ENCODE assay signal across 26 mouse cellular contexts in the genomic region with DNA sequence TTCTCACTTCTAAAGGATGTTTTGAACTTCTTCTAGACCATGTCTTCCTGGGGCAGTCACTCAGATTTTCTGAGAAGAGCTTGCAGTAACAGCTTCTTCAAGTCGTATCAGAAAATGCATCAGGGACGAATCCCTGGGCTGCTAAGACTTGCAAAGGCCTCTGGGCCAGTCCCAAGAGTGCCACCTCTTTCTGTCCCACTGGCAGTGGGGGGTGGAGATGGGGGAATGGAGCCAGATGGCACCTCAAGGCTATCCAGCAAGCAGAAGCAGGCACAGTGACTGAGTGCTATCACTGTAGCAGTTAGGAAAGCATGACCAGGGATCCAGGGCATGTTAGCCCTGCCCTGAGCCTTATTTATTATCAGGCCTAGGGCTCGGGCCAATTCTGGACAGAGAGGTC. TPM values are rescaled to one million over a fixed set of nuclear protein-coding genes. Genes with fewer than 3 reads are reported as not detected.
DNase-seq lines count a peak whose midpoint lies in the region; ATAC-seq lines count a peak whose summit lies in the region.
"Had no signal": no experiment of that assay in that cellular context is flagged by ENCODE, and none has a peak within 500 bp of the region (broad histone marks: within the 10 kb centered on the region; RNA-seq: fewer than 3 reads in every experiment).

No protein-coding gene starts in this region.

- ATAC-seq in inflammation-experienced regulatory T-cells, adult 6 months = no peak
- ATAC-seq: forebrain, embryonic 14.5 days; intestine, embryonic 15.5 days; midbrain, embryonic 15.5 days had no signal

- DNase-seq in cerebellum, adult 8-10 months = peak; percentile 43
- DNase-seq in cerebellum, postnatal 4 days (ENCODE audit: low spot score in 2 of 2) = no peak
- DNase-seq in adrenal gland, postnatal 10 days = peak; percentile 82
- DNase-seq in adrenal gland, postnatal 25 days = peak; percentile 47
- peak; percentile 71 for DNase-seq in fat pad, adult 2 months (ENCODE audit: extremely low read depth, low read depth, low spot score)
- DNase-seq in right cerebral cortex, postnatal 4 days = no peak
- DNase-seq: embryo, embryonic 11 days; gastrocnemius, postnatal 25 days; kidney, adult 8-10 months; kidney, postnatal 10 days; lung, postnatal 36 days; thymus, postnatal 25 days had no signal

RNA-seq across cellular contexts. Expression of gene Stx4a, which starts 11.8 kb away (rescaled TPM):
- 10 to 100 TPM; 67.8 to 94.9 TPM for total RNA-seq in adrenal gland, postnatal 10 days (2021)
- total RNA-seq in adrenal gland, postnatal 25 days (2021) = 101 and 122 TPM in 2 replicates
- polyA plus RNA-seq in inflammation-experienced regulatory T-cells, adult 6 months (2017; shearing (Covaris generic)) = 10 to 100 TPM; 38.1 to 69.3 (median 57.4) TPM

RNA-seq across cellular contexts. Expression of gene Hsd3b7, which starts 11.9 kb away (rescaled TPM):
- 10 to 100 TPM; 57.1 to 73.1 TPM for total RNA-seq in adrenal gland, postnatal 10 days (2021)
- 49.1 and 66.2 TPM in 2 replicates for total RNA-seq in adrenal gland, postnatal 25 days (2021)
- polyA plus RNA-seq in inflammation-experienced regulatory T-cells, adult 6 months (2017; shearing (Covaris generic)) = 1 to 10 TPM; 3.6 to 5.5 (median 5.2) TPM

RNA-seq across cellular contexts. Expression of gene Stx1b, which starts 12.1 kb away (rescaled TPM):
- total RNA-seq in adrenal gland, postnatal 10 days (2021) = 1 to 10 TPM; 6.9 to 9.4 TPM
- 4.2 and 8.0 TPM in 2 replicates for total RNA-seq in adrenal gland, postnatal 25 days (2021)
- under 1 TPM in 1 of 3 experiments, not detected in 2; 0.09 TPM for polyA plus RNA-seq in inflammation-experienced regulatory T-cells, adult 6 months (2017; shearing (Covaris generic))

RNA-seq across cellular contexts. Expression of gene Gm49388, which starts 26.9 kb away (rescaled TPM):
- total RNA-seq in adrenal gland, postnatal 10 days (2021) = 1 to 10 TPM; 4.7 to 5.6 TPM
- total RNA-seq in adrenal gland, postnatal 25 days (2021) = 4.4 and 6.9 TPM in 2 replicates
- not detected for polyA plus RNA-seq in inflammation-experienced regulatory T-cells, adult 6 months (2017; shearing (Covaris generic))
- total RNA-seq: hematopoietic stem cell, adult 5-6 weeks had no signal
- polyA plus RNA-seq: embryonic facial prominence, embryonic 13.5 days; forebrain, embryonic 14.5 days; frontal cortex, adult 2 months; heart, embryonic 10.5 days; heart, embryonic 16.5 days; hindbrain, embryonic 15.5 days; intestine, embryonic 15.5 days; liver, embryonic 15.5 days; lung, embryonic 15.5 days; midbrain, embryonic 15.5 days; neural tube, embryonic 12.5 days; stomach, embryonic 15.5 days had no signal

RNA-seq across cellular contexts. Expression of gene Setd1a, which starts 35.8 kb away (rescaled TPM):
- 10 to 100 TPM; 35.9 to 46.6 TPM for total RNA-seq in adrenal gland, postnatal 10 days (2021)
- 36.9 and 49.8 TPM in 2 replicates for total RNA-seq in adrenal gland, postnatal 25 days (2021)
- 1 to 10 TPM; 3.9 to 7.9 (median 6.8) TPM for polyA plus RNA-seq in inflammation-experienced regulatory T-cells, adult 6 months (2017; shearing (Covaris generic))

Comparison
In these comparisons a context has a peak if more than half of its experiments do, and no peak if none do; other contexts are left out.
1. DNase-seq: peak in cerebellum, adult 8-10 months (single experiment), adrenal gland, postnatal 10 days (single experiment), adrenal gland, postnatal 25 days (single experiment) and fat pad, adult 2 months (single experiment); none in cerebellum, postnatal 4 days (0 of 2) and right cerebral cortex, postnatal 4 days (single experiment).